Mouse (Mus musculus) forebrain, embryonic 14.5 days (tissue): Measurements from ENCODE around the gene Cyp11a1. TPM values are rescaled to one million over a fixed set of nuclear protein-coding genes. Genes with fewer than 3 reads are reported as not detected.

Experiments used
- ATAC-seq: fragments of 200-750 bp; cut with Nextera tagmentation; 2 replicates; pipeline ENCODE4 v1.8.0; 2017; ENCODE audit warnings: mild to moderate bottlenecking, moderate library complexity
- DNase-seq: peaks from one replicate; pipeline ENCODE4 v3.0.0-alpha.2; 2015; ENCODE audit warnings: low spot score
- H3K27ac ChIP-seq: fragments of 300-500 bp; sonication (generic); 2 replicates; pipeline ENCODE4 v1.5.1; 2014; ENCODE audit warnings: low read depth, mild to moderate bottlenecking, control low read depth, low read length, moderate library complexity
- H3K27me3 ChIP-seq: fragments of 300-500 bp; sonication (generic); replicated peaks from 2 replicates; pipeline ENCODE4 v1.6.1; 2014; ENCODE audit warnings: low read length, control low read depth, mixed read lengths; ENCODE audit not compliant: control insufficient read depth, insufficient read depth
- H3K36me3 ChIP-seq: fragments of 300-500 bp; sonication (generic); 2 replicates; pipeline ENCODE4 v1.6.1; 2014; ENCODE audit warnings: low read length, control low read depth; ENCODE audit not compliant: control insufficient read depth, insufficient read depth
- H3K4me1 ChIP-seq: fragments of 300-500 bp; sonication (generic); 2 replicates; pipeline ENCODE4 v1.6.1; 2014; ENCODE audit warnings: antibody characterized with exemption, low read length, control low read depth; ENCODE audit not compliant: control insufficient read depth, insufficient read depth
- H3K4me2 ChIP-seq: fragments of 300-500 bp; sonication (generic); 2 replicates; pipeline ENCODE4 v1.6.1; 2014; ENCODE audit warnings: mild to moderate bottlenecking, control low read depth, low read length
- H3K4me3 ChIP-seq: fragments of 300-500 bp; sonication (generic); 2 replicates; pipeline ENCODE4 v1.5.1; 2014; ENCODE audit warnings: low read depth, low read length, control low read depth
- H3K9ac ChIP-seq: fragments of 300-500 bp; sonication (generic); 2 replicates; pipeline ENCODE4 v1.6.1; 2014; ENCODE audit warnings: mild to moderate bottlenecking, low read length, control low read depth, moderate library complexity
- H3K9me3 ChIP-seq: fragments of 300-500 bp; sonication (generic); replicated peaks from 2 replicates; pipeline ENCODE4 v1.6.1; 2016; ENCODE audit warnings: low read length, control low read depth, mixed read lengths; ENCODE audit not compliant: control insufficient read depth
- WGBS: fragments of 180-500 bp; shearing (Covaris S2); extraction: QIAGEN DNeasy Blood & Tissue Kit; methylation state at CpG from one replicate; pipeline ENCODE4 v1.1.7; 2014; 5-methylcytosine and 5-hydroxymethylcytosine counted together
- polyA plus RNA-seq: library from polyadenylated mRNA; unstranded; fragments of >200 nt; fragmentation: Nextera tagmentation; extraction: Ambion mirVana; gene quantifications from 2 replicates; pipeline ENCODE4 v1.2.1, GENCODE M21; 2014

Gene Cyp11a1
- polyA plus RNA-seq, 1 experiment from 2014 or later = 0.15 TPM

DNA sequence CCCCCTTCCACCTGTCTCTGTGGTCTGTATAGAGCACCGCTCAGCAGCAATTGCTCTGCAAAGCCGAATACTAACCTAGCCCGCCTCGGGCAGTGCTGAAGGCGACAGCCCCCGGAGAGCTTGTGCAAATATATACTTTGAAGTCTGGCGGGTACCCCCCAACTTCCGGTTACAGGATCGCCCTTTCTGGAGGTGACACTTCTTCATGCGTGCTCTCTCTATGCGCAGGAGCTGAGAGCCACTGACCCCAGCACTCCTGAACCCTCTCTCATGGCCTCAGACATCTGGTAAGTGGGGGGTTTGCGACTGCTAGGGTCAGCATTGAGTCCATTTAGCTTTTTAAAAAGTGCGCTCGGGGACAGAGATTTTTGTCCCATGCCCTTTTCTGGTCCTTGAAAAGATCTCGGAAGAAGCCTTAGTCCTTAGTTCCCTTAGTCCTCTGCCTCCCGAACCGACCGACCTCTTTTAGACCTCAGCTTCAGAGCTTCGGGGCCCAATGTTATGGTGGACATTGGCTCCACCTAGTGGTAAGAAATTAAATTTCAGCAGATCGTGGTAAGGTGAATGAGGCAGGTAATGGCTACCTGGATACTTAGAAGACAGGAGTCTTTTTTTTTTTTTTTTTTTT, 8.1 kb upstream of the Cyp11a1 start:
- H3K27me3 ChIP-seq = peaks cover 3% of the 10 kb centered on the region; the same call in 1 of the 2 replicates
- no peak overlapping the region for H3K27ac ChIP-seq
- under 1% methylated on average over 20 of the region's 20 CpGs for WGBS
- no peaks in the 10 kb centered on the region for H3K9me3 ChIP-seq
- peak overlapping the region; percentile 60 for H3K4me2 ChIP-seq
- DNase-seq (peak; percentile 85), ATAC-seq (peak; percentile 83)
- peak overlapping the region; percentile 23 for H3K4me3 ChIP-seq
- no peaks in the 10 kb centered on the region for H3K36me3 ChIP-seq
- H3K4me1 ChIP-seq = peaks cover 3% of the 10 kb centered on the region
- H3K9ac ChIP-seq = peak overlapping the region; percentile 41

DNA sequence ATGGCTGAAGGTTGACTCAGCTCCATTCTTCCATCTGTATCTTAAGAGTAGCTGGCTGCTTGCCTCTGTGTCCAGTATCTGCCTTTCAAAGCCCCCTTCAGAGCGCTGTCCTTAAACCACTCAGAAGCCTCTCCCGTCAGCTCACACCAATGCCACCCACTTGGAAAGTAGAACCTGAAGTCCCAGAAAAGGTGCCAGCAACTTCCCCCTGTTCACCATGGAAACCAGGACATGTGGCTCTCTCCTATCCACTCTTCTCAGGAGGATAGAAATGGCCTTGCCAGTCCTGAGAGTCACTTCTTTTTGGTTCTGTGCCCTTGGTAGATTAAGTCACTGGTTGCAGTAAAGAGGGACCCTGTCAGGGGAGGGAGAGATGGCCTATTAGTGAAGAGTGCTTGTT, 7.5 kb upstream of the Cyp11a1 start:
- H3K4me1 ChIP-seq = no peaks in the 10 kb centered on the region
- H3K4me3 ChIP-seq = no peak overlapping the region
- H3K27ac ChIP-seq = no peak overlapping the region
- 50% methylated on average over 2 of the region's 2 CpGs for WGBS
- H3K4me2 ChIP-seq = no peak overlapping the region
- no peaks in the 10 kb centered on the region for H3K36me3 ChIP-seq
- no peaks in the 10 kb centered on the region for H3K9me3 ChIP-seq
- peaks cover 3% of the 10 kb centered on the region; the same call in 1 of the 2 replicates for H3K27me3 ChIP-seq
- no peak overlapping the region for H3K9ac ChIP-seq
- DNase-seq = no peak
- ATAC-seq = peak; percentile 33

DNA sequence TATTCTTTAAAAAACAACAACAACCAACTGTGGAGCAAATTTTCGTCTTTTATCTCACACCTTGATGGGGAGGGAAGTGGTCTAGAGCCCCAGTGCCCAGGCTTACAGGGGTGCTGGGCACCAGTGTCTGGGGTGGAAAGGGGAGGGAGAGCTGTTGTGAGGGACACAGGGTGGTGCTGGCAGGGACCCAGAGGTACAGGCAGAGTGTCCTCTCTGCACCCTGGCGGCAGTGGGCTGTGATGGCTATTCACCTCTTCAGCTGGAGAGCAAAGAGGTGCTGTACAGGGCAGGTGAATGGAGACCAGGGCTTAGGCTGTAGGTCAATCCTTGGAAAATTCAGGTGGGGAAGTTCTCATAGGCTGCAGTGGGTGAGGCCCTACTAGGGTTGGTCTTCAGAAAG, 6.5 kb upstream of the Cyp11a1 start:
- Histone ChIP-seq H3K4me2 (no peak overlapping the region), H3K36me3 (no peaks in the 10 kb centered on the region), H3K4me1 (no peaks in the 10 kb centered on the region), H3K27me3 (peaks cover 3% of the 10 kb centered on the region; the same call in 1 of the 2 replicates), H3K9ac (peak overlapping the region; percentile 17; the same call in 1 of the 2 replicates), H3K27ac (no peak overlapping the region), H3K9me3 (no peaks in the 10 kb centered on the region), H3K4me3 (no peak overlapping the region)
- DNase-seq (no peak), ATAC-seq (no peak)
- WGBS = 54% methylated on average over 2 of the region's 2 CpGs

DNA sequence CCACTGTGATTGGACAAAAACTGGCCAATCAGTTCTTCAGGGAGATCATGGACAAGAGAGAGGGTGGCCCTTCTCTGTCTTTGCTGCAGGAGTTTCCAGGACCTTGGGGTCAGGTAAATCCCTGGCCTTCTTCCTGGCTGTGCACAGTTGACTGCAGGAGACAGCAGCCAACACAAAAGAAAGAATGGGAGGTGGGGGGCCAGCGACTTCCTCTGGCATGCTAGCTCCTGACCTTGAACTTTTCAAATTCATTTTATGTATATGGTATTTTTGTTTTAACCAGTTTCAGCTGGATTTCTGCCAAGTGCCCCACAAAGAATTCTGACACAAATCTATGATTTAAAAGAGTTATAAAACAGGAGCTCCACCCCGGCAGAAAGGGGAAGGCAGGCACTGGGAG, 2.9 kb upstream of the Cyp11a1 start:
- H3K4me3 ChIP-seq = no peak overlapping the region
- no peaks in the 10 kb centered on the region for H3K9me3 ChIP-seq
- ATAC-seq = no peak
- H3K9ac ChIP-seq = no peak overlapping the region
- H3K4me1 ChIP-seq = peaks cover 3% of the 10 kb centered on the region
- no peak overlapping the region for H3K27ac ChIP-seq
- no peak overlapping the region for H3K4me2 ChIP-seq
- peaks cover 3% of the 10 kb centered on the region; the same call in 1 of the 2 replicates for H3K27me3 ChIP-seq
- WGBS = 37% methylated on average over 2 of the region's 2 CpGs
- no peaks in the 10 kb centered on the region for H3K36me3 ChIP-seq
- no peak for DNase-seq

DNA sequence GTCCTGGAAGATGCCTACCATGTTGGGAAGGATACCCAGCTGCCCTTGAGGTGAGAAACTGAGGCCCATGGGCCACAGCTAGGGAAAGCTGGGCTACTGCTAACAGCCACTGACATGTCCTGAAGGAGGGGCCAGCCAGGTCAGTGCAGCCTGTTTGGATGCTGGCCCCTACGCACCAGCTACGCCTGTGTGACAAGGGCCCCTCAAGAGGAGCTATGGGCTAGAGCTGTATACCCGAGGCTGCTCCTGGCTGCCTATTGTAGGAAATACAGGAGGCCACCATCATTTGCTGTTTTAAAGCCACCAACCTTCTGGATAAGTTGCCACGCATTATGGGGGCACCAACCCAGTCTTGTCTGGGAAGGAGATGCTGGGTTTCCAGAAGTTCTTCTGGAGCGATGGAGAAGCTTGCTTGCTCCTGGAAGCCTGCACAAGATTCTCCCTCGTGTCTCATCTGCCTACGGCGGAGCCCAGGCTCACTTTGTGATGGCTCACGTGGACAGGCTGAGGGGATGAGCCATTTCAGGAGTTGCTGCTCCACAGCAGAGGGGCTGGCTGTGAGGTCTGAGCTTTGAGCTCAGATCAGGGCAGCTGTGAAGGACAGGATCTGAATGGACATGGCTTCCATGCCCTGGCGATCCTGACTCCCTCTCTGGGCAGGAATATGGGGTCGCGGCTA, 2.3 kb downstream of the Cyp11a1 start:
- ATAC-seq = peak; percentile 60
- H3K9me3 ChIP-seq = no peaks in the 10 kb centered on the region
- peak overlapping the region; percentile 87 for H3K27ac ChIP-seq
- peak overlapping the region; percentile 11; the same call in 1 of the 2 replicates for H3K4me3 ChIP-seq
- H3K4me2 ChIP-seq = peak overlapping the region; percentile 49
- 49% methylated on average over 12 of the region's 12 CpGs for WGBS
- no peaks in the 10 kb centered on the region for H3K36me3 ChIP-seq
- H3K27me3 ChIP-seq = no peaks in the 10 kb centered on the region
- no peak for DNase-seq
- peak overlapping the region; percentile 61 for H3K9ac ChIP-seq
- H3K4me1 ChIP-seq = peaks cover 18% of the 10 kb centered on the region

DNA sequence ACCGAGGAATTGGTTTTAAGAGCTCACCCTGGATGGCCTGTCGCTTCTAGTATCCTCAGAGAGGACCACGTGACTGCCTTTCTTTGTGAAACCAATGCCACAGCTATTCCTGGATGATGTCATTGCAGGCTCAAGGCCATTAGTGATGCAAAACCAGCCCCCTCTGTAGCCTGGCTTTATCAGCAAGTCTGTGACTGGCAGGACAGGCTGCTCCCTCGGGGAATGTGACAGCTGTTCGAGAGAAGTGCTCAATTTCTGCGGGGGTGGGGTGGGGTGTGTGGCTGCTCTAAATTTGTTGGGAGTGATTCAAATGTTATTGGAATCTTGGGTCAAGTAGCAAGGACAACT, 2.8 kb downstream of the Cyp11a1 start:
- DNase-seq (peak; percentile 98), ATAC-seq (peak; percentile 95)
- Histone ChIP-seq H3K9ac (peak overlapping the region; percentile 61), H3K4me3 (peak overlapping the region; percentile 11; the same call in 1 of the 2 replicates), H3K4me2 (peak overlapping the region; percentile 49), H3K4me1 (peaks cover 18% of the 10 kb centered on the region), H3K27ac (peak overlapping the region; percentile 87), H3K27me3 (no peaks in the 10 kb centered on the region), H3K36me3 (no peaks in the 10 kb centered on the region), H3K9me3 (no peaks in the 10 kb centered on the region)
- WGBS = 1% methylated on average over 6 of the region's 6 CpGs

DNA sequence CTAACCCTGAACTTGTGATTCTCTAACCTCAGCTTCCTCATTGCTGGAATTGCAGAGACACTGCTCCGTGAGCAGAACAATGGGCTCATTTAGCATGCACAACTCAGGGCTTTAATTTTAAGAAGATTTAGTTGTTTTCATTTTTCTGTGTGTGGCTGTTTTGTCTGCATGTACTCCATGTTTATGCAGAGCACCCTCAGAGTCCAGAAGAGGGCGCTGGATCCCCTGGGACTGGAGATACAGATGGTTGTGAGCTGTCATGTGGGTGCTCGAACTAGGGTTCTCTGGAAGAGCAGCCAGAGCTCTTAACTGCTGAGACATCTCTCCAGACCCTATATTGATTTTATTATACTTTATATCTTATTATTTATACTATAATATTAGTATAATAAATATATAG, 3.4 kb downstream of the Cyp11a1 start:
- Histone ChIP-seq H3K4me2 (peak overlapping the region; percentile 49; the same call in 1 of the 2 replicates), H3K27ac (peak overlapping the region; percentile 87), H3K27me3 (no peaks in the 10 kb centered on the region), H3K9me3 (no peaks in the 10 kb centered on the region), H3K9ac (no peak overlapping the region), H3K4me3 (no peak overlapping the region), H3K36me3 (no peaks in the 10 kb centered on the region), H3K4me1 (peaks cover 18% of the 10 kb centered on the region)
- DNase-seq = peak; percentile 36
- ATAC-seq = peak; percentile 30
- 35% methylated on average over 3 of the region's 3 CpGs for WGBS

DNA sequence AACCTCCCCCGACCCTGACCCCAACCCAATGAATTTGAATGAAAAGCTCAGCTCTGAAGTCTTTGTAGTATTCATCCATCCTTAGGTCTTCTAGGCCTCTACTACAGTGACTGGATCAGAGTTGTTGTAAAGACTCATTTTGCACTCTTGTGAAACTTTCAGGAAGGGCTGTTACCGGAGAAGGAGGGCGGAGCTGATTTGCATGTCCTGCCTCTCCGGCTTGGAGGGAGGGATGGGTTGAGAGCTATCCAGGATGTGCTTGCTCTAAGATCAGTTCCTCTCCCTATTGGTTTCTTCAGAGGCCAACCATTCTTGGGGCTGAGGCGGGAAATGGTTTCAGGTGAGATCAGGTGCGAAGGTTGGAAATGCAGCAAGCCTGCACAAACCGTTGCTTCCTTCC, 4.8 kb downstream of the Cyp11a1 start:
- H3K4me2 ChIP-seq = no peak overlapping the region
- DNase-seq = no peak
- no peak overlapping the region for H3K9ac ChIP-seq
- no peak overlapping the region for H3K4me3 ChIP-seq
- no peaks in the 10 kb centered on the region for H3K9me3 ChIP-seq
- 52% methylated on average over 7 of the region's 7 CpGs for WGBS
- H3K27me3 ChIP-seq = no peaks in the 10 kb centered on the region
- peaks cover 18% of the 10 kb centered on the region for H3K4me1 ChIP-seq
- no peak overlapping the region for H3K27ac ChIP-seq
- H3K36me3 ChIP-seq = no peaks in the 10 kb centered on the region
- no peak for ATAC-seq

DNA sequence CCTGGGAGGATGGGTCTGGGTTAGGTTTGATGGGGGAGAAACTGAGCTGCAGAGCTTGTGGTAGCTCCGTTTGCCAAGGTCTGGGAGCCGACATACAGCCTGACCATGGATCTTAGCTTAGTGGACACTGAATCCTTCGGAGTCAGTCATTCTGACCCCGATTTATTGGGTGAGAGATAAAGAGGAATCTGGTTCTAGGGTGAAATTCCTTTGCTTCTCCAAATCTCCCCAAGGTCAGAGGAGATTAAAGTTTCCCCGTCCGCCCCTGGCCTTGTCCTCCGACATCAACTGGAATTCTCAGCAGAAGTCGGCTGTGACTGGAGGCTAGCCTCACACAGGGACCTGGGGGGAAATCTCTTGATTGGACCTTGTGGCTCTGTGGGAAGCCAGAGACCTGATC, 5.3 kb downstream of the Cyp11a1 start:
- DNase-seq (no peak), ATAC-seq (no peak)
- WGBS = 90% methylated on average over 8 of the region's 8 CpGs
- Histone ChIP-seq H3K4me2 (no peak overlapping the region), H3K4me1 (peaks cover 18% of the 10 kb centered on the region), H3K4me3 (no peak overlapping the region), H3K9ac (no peak overlapping the region), H3K36me3 (no peaks in the 10 kb centered on the region), H3K9me3 (no peaks in the 10 kb centered on the region), H3K27me3 (no peaks in the 10 kb centered on the region), H3K27ac (no peak overlapping the region)
